ENCODE assay signal across 9 mouse cellular contexts in the genomic region with DNA sequence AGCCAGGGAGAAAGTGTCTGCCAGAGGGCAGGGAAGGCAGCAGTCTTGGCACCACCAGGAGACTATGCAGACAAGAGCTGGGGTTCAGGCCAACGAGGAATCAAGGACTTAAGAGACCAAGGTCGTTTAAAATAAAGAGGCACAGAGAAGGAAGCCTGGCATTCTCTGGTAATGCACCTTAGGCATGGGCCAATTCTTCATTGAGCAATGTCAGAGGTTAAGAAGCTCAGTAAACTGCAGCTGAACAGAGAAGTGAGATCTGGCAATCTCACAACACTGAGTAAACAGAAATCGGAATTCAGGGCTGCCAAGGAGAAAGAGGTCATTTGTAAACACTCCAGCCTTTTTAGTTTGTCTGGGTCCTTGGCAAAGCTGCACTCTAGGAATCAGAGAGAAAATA.
DNase-seq lines count a peak whose midpoint lies in the region; ATAC-seq lines count a peak whose summit lies in the region.
"Had no signal": no experiment of that assay in that cellular context is flagged by ENCODE, and none has a peak within 500 bp of the region (broad histone marks: within the 10 kb centered on the region; RNA-seq: fewer than 3 reads in every experiment).

No protein-coding gene starts in this region.

- H3K27ac ChIP-seq in forebrain, embryonic 16.5 days (ENCODE audit: low read length) = no peak overlapping the region
- no peak overlapping the region for H3K27ac ChIP-seq in forebrain, embryonic 11.5 days (ENCODE audit: low read depth, low read length)
- H3K27ac ChIP-seq in heart, embryonic 15.5 days = peak overlapping the region; percentile 61
- H3K27ac ChIP-seq: neural tube, embryonic 12.5 days had no signal

- no peaks in the 10 kb centered on the region for H3K9me3 ChIP-seq in forebrain, embryonic 16.5 days (ENCODE audit: control insufficient read depth, low read length)
- no peaks in the 10 kb centered on the region for H3K9me3 ChIP-seq in forebrain, embryonic 11.5 days (ENCODE audit: control insufficient read depth, low read length)
- no peaks in the 10 kb centered on the region for H3K9me3 ChIP-seq in heart, embryonic 15.5 days (replicated peaks)
- H3K9me3 ChIP-seq: neural tube, embryonic 12.5 days had no signal

- H3K9ac ChIP-seq in forebrain, embryonic 16.5 days (replicated peaks; ENCODE audit: low read depth, low read length) = no peak overlapping the region
- no peak overlapping the region for H3K9ac ChIP-seq in forebrain, embryonic 11.5 days (ENCODE audit: low read length)
- no peak overlapping the region for H3K9ac ChIP-seq in heart, embryonic 15.5 days
- H3K9ac ChIP-seq: neural tube, embryonic 12.5 days had no signal

- no peak overlapping the region for H3K4me3 ChIP-seq in forebrain, embryonic 16.5 days (replicated peaks; ENCODE audit: low read length)
- no peak overlapping the region for H3K4me3 ChIP-seq in forebrain, embryonic 11.5 days (ENCODE audit: low read depth, low read length)
- H3K4me3 ChIP-seq in heart, embryonic 15.5 days = no peak overlapping the region
- H3K4me3 ChIP-seq: neural tube, embryonic 12.5 days had no signal

- no peak for DNase-seq in forebrain, embryonic 11.5 days (ENCODE audit: low spot score)
- DNase-seq in ovary, adult 18-20 months (ENCODE audit: low spot score) = peak; percentile 71
- DNase-seq in ovary, postnatal 10 days (ENCODE audit: low spot score) = no peak
- DNase-seq in lung, adult 18-20 months = peak; percentile 72 to 83

- H3K36me3 ChIP-seq in forebrain, embryonic 16.5 days (ENCODE audit: control insufficient read depth, insufficient read depth) = no peaks in the 10 kb centered on the region
- no peaks in the 10 kb centered on the region for H3K36me3 ChIP-seq in forebrain, embryonic 11.5 days (ENCODE audit: control insufficient read depth, insufficient read depth, low read length)
- no peaks in the 10 kb centered on the region for H3K36me3 ChIP-seq in heart, embryonic 15.5 days
- H3K36me3 ChIP-seq: neural tube, embryonic 12.5 days had no signal

- peak; percentile 55; the same call in 1 of the 2 replicates for ATAC-seq in forebrain, embryonic 16.5 days
- ATAC-seq in forebrain, embryonic 11.5 days (replicated peaks; ENCODE audit: low FRiP score) = no peak
- ATAC-seq in heart, embryonic 15.5 days (replicated peaks; ENCODE audit: insufficient number of reproducible peaks, insufficient read depth, low FRiP score, low read depth) = no peak; the same call in 1 of the 2 replicates
- ATAC-seq in megakaryocyte-erythroid progenitor cell, adult 5-6 weeks (replicated peaks; ENCODE audit: low FRiP score, low TSS enrichment, poor library complexity, severe bottlenecking) = no peak
- no peak for ATAC-seq in megakaryocyte progenitor cell, adult 5-6 weeks (replicated peaks; ENCODE audit: poor library complexity)

- no peaks in the 10 kb centered on the region for H3K27me3 ChIP-seq in forebrain, embryonic 16.5 days (replicated peaks; ENCODE audit: control insufficient read depth, insufficient read depth, low read length)
- no peaks in the 10 kb centered on the region for H3K27me3 ChIP-seq in forebrain, embryonic 11.5 days (ENCODE audit: control insufficient read depth, insufficient read depth, low read length)
- no peaks in the 10 kb centered on the region for H3K27me3 ChIP-seq in heart, embryonic 15.5 days
- H3K27me3 ChIP-seq: neural tube, embryonic 12.5 days had no signal

- H3K4me1 ChIP-seq in forebrain, embryonic 16.5 days (replicated peaks; ENCODE audit: control insufficient read depth, insufficient read depth, low read length) = no peaks in the 10 kb centered on the region
- H3K4me1 ChIP-seq in forebrain, embryonic 11.5 days (replicated peaks; ENCODE audit: control insufficient read depth, insufficient read depth, low read length) = no peaks in the 10 kb centered on the region
- H3K4me1 ChIP-seq in heart, embryonic 15.5 days (replicated peaks) = peaks cover 10% of the 10 kb centered on the region
- H3K4me1 ChIP-seq: neural tube, embryonic 12.5 days had no signal

- H3K4me2 ChIP-seq in forebrain, embryonic 16.5 days (ENCODE audit: low read length) = no peak overlapping the region
- H3K4me2 ChIP-seq in forebrain, embryonic 11.5 days (ENCODE audit: low read depth, low read length, severe bottlenecking) = no peak overlapping the region
- H3K4me2 ChIP-seq in heart, embryonic 15.5 days = no peak overlapping the region
- H3K4me2 ChIP-seq: neural tube, embryonic 12.5 days had no signal

- 24% methylated on average over 3 of the region's 3 CpGs for WGBS in forebrain, embryonic 16.5 days
- 51% methylated on average over 3 of the region's 3 CpGs for WGBS in forebrain, embryonic 11.5 days
- 13% methylated on average over 3 of the region's 3 CpGs for WGBS in heart, embryonic 15.5 days

Comparison
In these comparisons a context has a peak if more than half of its experiments do, and no peak if none do; other contexts are left out.
1. DNase-seq: peak in ovary, adult 18-20 months (single experiment) and lung, adult 18-20 months (2 of 2); none in forebrain, embryonic 11.5 days (single experiment) and ovary, postnatal 10 days (single experiment).